Mouse (Mus musculus) embryonic fibroblast, embryonic 13.5 days (primary cell): ENCODE results near the gene Timeless.
"Not testable (repeated sequence)": the region's sequence is repeated elsewhere in the genome, so short reads cannot be mapped to it uniquely, and the experiment has no call there.

Experiments used
- CTCF ChIP-seq: IDR thresholded peaks from 2 replicates; pipeline ENCODE4 v1.5.1; 2011; ENCODE audit warnings: mild to moderate bottlenecking, control low read depth, low read length, moderate library complexity, borderline replicate concordance; ENCODE audit not compliant: insufficient read depth
- POLR2A ChIP-seq: IDR thresholded peaks from 2 replicates; pipeline ENCODE4 v1.6.1; 2011; ENCODE audit warnings: low read depth, mild to moderate bottlenecking, control low read depth, low read length, moderate library complexity

- not testable (repeated sequence) for TF ChIP-seq POLR2A, CTCF
These were observed 28.5 kb downstream of the Timeless start for GRCm38 (mm10) chr10:128260376-128260775.
